Mouse (Mus musculus) G1E (cell line): ENCODE measurements around the gene Tedc2.

ENCODE experiments used
- CTCF ChIP-seq: IDR thresholded peaks from 2 replicates; pipeline ENCODE4 v1.5.1; 2012; ENCODE audit warnings: low read depth, low read length, inconsistent platforms, mixed read lengths
- GATA1 ChIP-seq: IDR thresholded peaks from 2 replicates; pipeline ENCODE4 v1.6.1; 2012; ENCODE audit warnings: borderline replicate concordance, low read length, inconsistent platforms, mixed read lengths
- POLR2AphosphoS5 ChIP-seq: IDR thresholded peaks from 2 replicates; pipeline ENCODE4 v1.6.1; 2012; ENCODE audit warnings: low read depth, low read length, inconsistent platforms; ENCODE audit not compliant: insufficient replicate concordance
- TAL1 ChIP-seq: conservative IDR thresholded peaks from 2 replicates; pipeline ENCODE4 v1.6.1; 2012; ENCODE audit warnings: low read depth, low read length, inconsistent platforms, mixed read lengths

- TF ChIP-seq CTCF, result no peak
- no peak for TF ChIP-seq TAL1
- no peak for TF ChIP-seq GATA1
- TF ChIP-seq POLR2AphosphoS5, result no peak
Measured at GRCm38 (mm10) chr17:24226721-24227120, 6.1 kb upstream of the Tedc2 start.
